Mouse (Mus musculus): ENCODE measurements at regions not wholly inside any gene's neighbourhood (a gene's known extent, or its start where the extent isn't known, plus 50 kb on each side); places are given as distances from the start of the nearest gene placed in this dataset.

- TF ChIP-seq GATA1 (IDR thresholded peaks at IDR 0.05; ENCODE audit: low read length) (no peak), TAL1 (IDR thresholded peaks at IDR 0.05; ENCODE audit: low read length) (no peak)
Measured at GRCm38 (mm10) chr7:136130666-136131239, 414.6 kb upstream of the Mki67 start.
